Mouse (Mus musculus) forebrain, postnatal 0 days (tissue): ENCODE results near the gene Nox4. TPM values are rescaled to one million over a fixed set of nuclear protein-coding genes. Genes with fewer than 3 reads are reported as not detected.
A peak's percentile ranks its signal among the peaks of the same experiment; 100 is the strongest.

Experiments used
- ATAC-seq: fragments of 200-750 bp; cut with Nextera tagmentation; 2 replicates; pipeline ENCODE4 v1.8.0; 2017; ENCODE audit warnings: mild to moderate bottlenecking, moderate library complexity
- DNase-seq: peaks from one replicate; pipeline ENCODE4 v3.0.0-alpha.2; 2015
- H3K27ac ChIP-seq: fragments of 300-500 bp; sonication (generic); 2 replicates; pipeline ENCODE4 v1.5.1; 2014; ENCODE audit warnings: low read depth, mild to moderate bottlenecking, antibody characterized with exemption, low read length, moderate library complexity, mixed read lengths
- H3K27me3 ChIP-seq: fragments of 300-500 bp; sonication (generic); 2 replicates; pipeline ENCODE4 v1.6.1; 2014; ENCODE audit warnings: mild to moderate bottlenecking, low read length, mixed read lengths; ENCODE audit not compliant: insufficient read depth
- H3K36me3 ChIP-seq: fragments of 300-500 bp; sonication (generic); 2 replicates; pipeline ENCODE4 v1.6.1; 2014; ENCODE audit warnings: mild to moderate bottlenecking, moderate library complexity; ENCODE audit not compliant: insufficient read depth
- H3K4me1 ChIP-seq: fragments of 300-500 bp; sonication (generic); 2 replicates; pipeline ENCODE4 v1.6.1; 2014; ENCODE audit warnings: antibody characterized with exemption; ENCODE audit not compliant: insufficient read depth
- H3K4me2 ChIP-seq: fragments of 300-500 bp; sonication (generic); 2 replicates; pipeline ENCODE4 v1.6.1; 2014; ENCODE audit warnings: low read depth, mild to moderate bottlenecking, moderate library complexity
- H3K4me3 ChIP-seq: fragments of 300-500 bp; sonication (generic); 2 replicates; pipeline ENCODE4 v1.5.1; 2014; ENCODE audit warnings: low read depth, low read length, mixed read lengths
- H3K9ac ChIP-seq: fragments of 300-500 bp; sonication (generic); 2 replicates; pipeline ENCODE4 v1.6.1; 2014; ENCODE audit warnings: mild to moderate bottlenecking
- H3K9me3 ChIP-seq: fragments of 300-500 bp; sonication (generic); 2 replicates; pipeline ENCODE4 v1.6.1; 2016; ENCODE audit warnings: low read length
- CTCF ChIP-seq: sonication (generic); IDR thresholded peaks from 2 replicates; pipeline ENCODE4 v1.5.1; 2016; ENCODE audit warnings: antibody characterized with exemption, control low read depth, low read depth
- WGBS: fragments of 180-500 bp; shearing (Covaris S2); extraction: QIAGEN DNeasy Blood & Tissue Kit; methylation state at CpG from one replicate; pipeline ENCODE4 v1.1.7; 2014; 5-methylcytosine and 5-hydroxymethylcytosine counted together
- polyA plus RNA-seq: library from polyadenylated mRNA; unstranded; fragments of >200 nt; fragmentation: Nextera tagmentation; extraction: Ambion mirVana; gene quantifications from 2 replicates; pipeline ENCODE4 v1.2.1, GENCODE M21; 2015
- total RNA-seq: library from RNA; depleted of rRNA; stranded (reverse); fragments of >200 nt; gene quantifications from 2 replicates; pipeline ENCODE4 v1.2.3, GENCODE M21; 2014; rRNA removed

Gene Nox4
- total RNA-seq (1.5 and 1.6 TPM in 2 replicates), polyA plus RNA-seq (0.89 and 1.1 TPM in 2 replicates)

DNA sequence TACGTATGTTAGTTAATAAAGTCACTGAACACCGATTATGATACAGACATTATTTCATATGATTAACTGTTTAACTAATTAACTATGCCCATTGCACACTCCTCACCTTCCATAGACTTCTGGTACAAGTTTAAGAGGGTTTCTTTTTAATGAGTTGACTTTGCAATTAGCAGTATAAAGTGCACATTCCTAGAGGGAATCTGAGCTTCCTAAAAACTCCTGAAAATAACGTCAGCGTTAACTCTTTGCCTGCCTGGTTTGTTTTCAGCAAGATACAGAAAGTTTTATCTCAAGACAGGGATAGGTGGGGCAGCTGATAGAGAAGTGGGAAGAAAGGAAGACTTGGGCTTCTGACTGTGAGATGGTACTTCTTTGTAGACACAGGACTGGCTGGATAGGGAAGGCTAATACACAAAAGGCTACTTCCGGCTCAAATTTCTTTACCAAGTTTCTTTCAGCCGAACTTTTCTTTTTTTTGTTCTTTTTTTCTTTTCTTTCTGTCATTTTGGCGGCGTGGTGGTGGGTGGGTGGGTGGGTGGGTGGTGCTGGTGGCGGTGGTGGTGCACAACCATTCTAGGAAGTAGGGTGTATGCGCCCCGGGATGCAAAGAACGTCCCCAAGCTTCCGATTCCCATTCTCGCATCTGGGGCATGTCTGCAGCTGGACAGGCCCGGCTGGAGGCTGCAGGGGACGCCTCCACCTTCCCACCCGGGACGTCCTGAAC, at the start of gene Nox4:
Nox4 (plus strand) TSS at position 241 of the 724 bp plus-strand sequence.
- peak; percentile 4 for DNase-seq
- H3K4me1 ChIP-seq: no peaks in the 10 kb centered on the region; the same call in 1 of the 2 replicates
- 7% methylated on average over 18 of the region's 18 CpGs for WGBS
- H3K27ac ChIP-seq: no peak within 1 kb of the TSS
- no peaks in the 10 kb centered on the region for H3K36me3 ChIP-seq
- no peak for TF ChIP-seq CTCF
- peak; percentile 80 for ATAC-seq
- no peaks in the 10 kb centered on the region for H3K27me3 ChIP-seq
- H3K9me3 ChIP-seq: no peaks in the 10 kb centered on the region
- peak within 1 kb of the TSS; percentile 66 for H3K4me3 ChIP-seq
- peak within 1 kb of the TSS; percentile 71 for H3K9ac ChIP-seq
- peak within 1 kb of the TSS; percentile 82 for H3K4me2 ChIP-seq

DNA sequence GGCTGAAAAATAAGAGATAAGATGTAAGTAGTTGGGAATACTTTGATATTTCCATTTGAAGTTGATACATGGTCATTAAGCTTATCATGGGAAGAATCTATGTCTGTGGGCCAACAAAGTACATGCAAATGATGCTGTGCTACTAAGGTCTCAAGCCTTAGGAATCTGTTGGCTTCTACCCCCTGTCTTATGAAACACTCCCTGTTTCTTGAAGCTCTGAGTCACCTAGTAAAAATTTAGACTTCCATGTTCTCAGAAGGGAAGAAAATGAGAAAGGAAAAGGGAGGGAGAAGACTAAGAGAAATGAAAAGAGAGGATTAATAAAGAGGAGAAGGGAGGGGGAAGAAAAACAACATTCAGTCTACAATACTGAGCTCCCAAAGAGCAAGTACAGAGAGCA, 41.1 kb upstream of the Nox4 start:
- no peak overlapping the region for H3K27ac ChIP-seq
- no peak overlapping the region for H3K4me2 ChIP-seq
- no peak for DNase-seq
- no peaks in the 10 kb centered on the region for H3K9me3 ChIP-seq
- ATAC-seq: no peak
- no peaks in the 10 kb centered on the region for H3K4me1 ChIP-seq
- H3K4me3 ChIP-seq: no peak overlapping the region
- H3K36me3 ChIP-seq: no peaks in the 10 kb centered on the region
- no peak for TF ChIP-seq CTCF
- no peaks in the 10 kb centered on the region for H3K27me3 ChIP-seq
- no peak overlapping the region for H3K9ac ChIP-seq

DNA sequence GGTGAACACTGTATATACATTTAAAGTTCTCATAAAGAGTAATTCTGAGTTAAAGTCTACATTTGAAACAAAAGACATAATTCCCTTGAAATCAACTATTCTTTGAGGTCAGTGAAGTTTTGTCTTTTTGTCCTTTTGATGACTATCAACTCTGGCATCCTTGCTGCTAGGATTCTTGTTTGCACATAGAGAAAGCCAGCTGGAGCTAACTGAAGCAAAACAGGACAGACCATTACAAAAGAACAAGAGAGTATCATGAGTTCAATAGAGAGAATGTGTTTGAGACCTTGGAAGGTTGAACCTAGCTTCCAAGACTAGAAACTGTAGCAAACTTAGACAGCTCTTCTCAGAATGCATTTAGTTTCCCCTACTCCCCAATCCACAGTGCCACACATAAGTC, 24.2 kb upstream of the Nox4 start:
- Histone ChIP-seq H3K9ac (no peak overlapping the region), H3K36me3 (no peaks in the 10 kb centered on the region), H3K4me1 (no peaks in the 10 kb centered on the region), H3K4me2 (no peak overlapping the region), H3K27me3 (no peaks in the 10 kb centered on the region), H3K4me3 (no peak overlapping the region), H3K9me3 (no peaks in the 10 kb centered on the region), H3K27ac (no peak overlapping the region)
- ATAC-seq (no peak), DNase-seq (no peak)
- TF ChIP-seq CTCF: no peak

DNA sequence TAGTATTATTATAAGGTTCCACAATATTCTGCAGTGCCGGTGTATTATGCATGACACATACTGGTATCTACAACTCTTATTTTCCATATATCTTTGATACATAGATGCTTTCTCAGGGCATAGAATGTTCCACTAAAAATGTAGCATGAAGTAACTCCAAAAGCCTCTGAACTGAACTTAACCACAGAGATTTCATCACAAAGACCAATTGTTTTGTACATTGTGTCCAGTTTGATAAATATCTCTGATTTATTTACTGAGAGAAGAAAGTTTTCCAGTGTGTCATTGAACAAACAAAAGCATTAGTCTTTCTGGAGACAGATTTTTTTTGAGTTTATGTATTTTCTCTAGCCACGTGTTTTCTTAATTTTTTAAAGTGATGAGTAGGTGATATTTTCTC, 23.1 kb upstream of the Nox4 start:
- 90% methylated on average over 2 of the region's 2 CpGs for WGBS
- no peak overlapping the region for H3K4me2 ChIP-seq
- H3K4me3 ChIP-seq: no peak overlapping the region
- DNase-seq: no peak
- no peaks in the 10 kb centered on the region for H3K4me1 ChIP-seq
- no peak overlapping the region for H3K9ac ChIP-seq
- no peak for ATAC-seq
- no peak for TF ChIP-seq CTCF
- no peaks in the 10 kb centered on the region for H3K9me3 ChIP-seq
- H3K27ac ChIP-seq: no peak overlapping the region
- no peaks in the 10 kb centered on the region for H3K36me3 ChIP-seq
- no peaks in the 10 kb centered on the region for H3K27me3 ChIP-seq

DNA sequence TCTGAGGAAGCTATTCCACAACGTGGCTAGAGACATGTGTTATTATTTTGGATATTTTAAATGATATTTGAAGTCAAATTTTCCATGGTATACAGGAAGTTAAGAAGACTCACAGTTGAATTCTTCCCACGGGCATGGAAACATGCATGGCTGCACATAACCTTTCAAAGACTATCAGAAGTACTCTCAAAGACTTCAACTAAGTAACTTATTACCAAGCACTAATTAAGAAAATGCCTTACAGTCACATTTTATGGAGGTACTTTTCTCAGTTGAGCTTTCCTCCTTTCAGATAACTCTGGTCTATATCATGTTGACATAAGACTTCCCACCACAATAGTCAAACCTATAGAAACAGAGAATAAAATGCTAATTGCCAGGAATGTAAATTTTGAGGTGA, 20.3 kb upstream of the Nox4 start:
- Histone ChIP-seq H3K36me3 (no peaks in the 10 kb centered on the region), H3K9me3 (no peaks in the 10 kb centered on the region), H3K4me2 (no peak overlapping the region), H3K4me1 (no peaks in the 10 kb centered on the region), H3K4me3 (no peak overlapping the region), H3K9ac (no peak overlapping the region), H3K27ac (no peak overlapping the region), H3K27me3 (no peaks in the 10 kb centered on the region)
- ATAC-seq: no peak
- WGBS: 57% methylated on average over 2 of the region's 2 CpGs
- no peak for DNase-seq
- no peak for TF ChIP-seq CTCF

DNA sequence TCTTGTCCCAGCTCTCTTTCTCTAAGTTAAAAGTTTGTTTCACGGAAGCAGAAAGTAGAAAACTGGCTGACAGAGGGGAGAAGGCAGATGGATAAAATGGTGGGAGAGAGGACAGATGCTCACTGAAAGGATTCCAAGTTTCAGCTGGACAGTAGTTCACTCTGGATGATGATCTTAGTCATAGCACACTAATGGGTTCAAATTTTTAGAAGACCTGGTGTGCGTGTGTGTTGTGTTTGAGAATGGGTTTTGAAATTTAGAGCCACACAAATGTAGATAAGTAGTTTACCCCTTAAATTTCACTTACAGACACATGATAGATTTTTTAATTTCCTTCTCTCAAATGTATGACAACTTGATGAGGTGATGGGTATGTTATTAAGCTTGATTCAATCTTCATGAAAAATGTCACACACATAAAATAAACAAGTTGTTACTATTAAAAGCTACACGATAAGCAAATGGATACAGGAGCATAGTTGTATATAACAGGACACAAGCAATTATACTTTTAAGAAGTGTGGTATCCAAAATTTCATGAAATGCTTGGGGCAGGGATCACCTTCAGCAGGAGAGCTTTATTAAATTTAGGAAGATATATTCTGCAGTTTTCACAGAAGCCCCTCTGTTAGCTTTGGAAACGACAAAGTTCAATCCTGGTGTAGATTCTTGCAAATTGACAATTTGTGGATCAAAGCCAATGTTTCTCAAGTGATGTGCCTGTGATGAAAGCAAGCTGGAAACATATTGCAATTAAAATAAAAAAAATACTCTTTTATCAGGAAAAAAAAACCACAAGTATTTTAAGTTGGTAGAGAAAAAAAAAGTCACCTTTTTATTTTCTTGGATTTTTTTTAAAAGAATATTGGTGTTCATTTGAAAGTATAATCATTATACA, 18.6 kb upstream of the Nox4 start:
- Histone ChIP-seq H3K4me3 (no peak overlapping the region), H3K36me3 (no peaks in the 10 kb centered on the region), H3K9me3 (no peaks in the 10 kb centered on the region), H3K4me1 (no peaks in the 10 kb centered on the region), H3K27me3 (no peaks in the 10 kb centered on the region), H3K4me2 (no peak overlapping the region), H3K27ac (no peak overlapping the region), H3K9ac (no peak overlapping the region)
- no peak for TF ChIP-seq CTCF
- WGBS: 77% methylated on average over 4 of the region's 4 CpGs
- ATAC-seq (no peak), DNase-seq (no peak)

DNA sequence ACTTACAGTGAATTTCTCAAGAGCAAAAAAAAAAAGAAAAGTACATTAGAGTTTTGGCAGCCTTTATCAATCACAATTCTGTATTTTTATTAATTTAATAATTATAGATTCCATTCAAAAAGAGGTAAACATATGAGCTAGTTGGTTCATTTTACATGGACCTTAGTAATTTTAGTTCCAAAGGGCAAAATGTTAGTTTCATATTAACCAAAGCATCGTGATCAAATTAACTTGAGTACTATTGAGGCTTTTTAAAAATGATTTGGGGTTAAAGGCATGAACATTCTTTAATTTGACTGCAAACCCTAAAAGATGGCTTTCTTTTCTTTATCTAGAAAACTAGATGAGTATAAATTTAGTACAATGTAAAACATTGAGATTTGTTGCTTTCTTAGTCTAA, 16.4 kb upstream of the Nox4 start:
- ATAC-seq (no peak), DNase-seq (no peak)
- no peaks in the 10 kb centered on the region for H3K36me3 ChIP-seq
- H3K9me3 ChIP-seq: no peaks in the 10 kb centered on the region
- H3K9ac ChIP-seq: no peak overlapping the region
- WGBS: 90% methylated on average over 1 of the region's 1 CpGs
- H3K4me2 ChIP-seq: no peak overlapping the region
- no peak for TF ChIP-seq CTCF
- H3K4me1 ChIP-seq: no peaks in the 10 kb centered on the region
- H3K27me3 ChIP-seq: no peaks in the 10 kb centered on the region
- H3K27ac ChIP-seq: no peak overlapping the region
- no peak overlapping the region for H3K4me3 ChIP-seq
